Mouse (Mus musculus) kidney, embryonic 16.5 days (tissue): ENCODE measurements around the gene Plxnb2. TPM values are rescaled to one million over a fixed set of nuclear protein-coding genes. Genes with fewer than 3 reads are reported as not detected.

Source experiments
- ATAC-seq: fragments of 200-750 bp; cut with Nextera tagmentation; 2 replicates; pipeline ENCODE4 v1.8.0; 2017; ENCODE audit warnings: moderate TSS enrichment; ENCODE audit not compliant: low FRiP score, low TSS enrichment
- H3K27ac ChIP-seq: fragments of 300-500 bp; sonication (generic); 2 replicates; pipeline ENCODE4 v1.5.1; 2014; ENCODE audit warnings: low read length
- H3K27me3 ChIP-seq: fragments of 300-500 bp; sonication (generic); 2 replicates; pipeline ENCODE4 v1.6.1; 2014; ENCODE audit warnings: low read length, control low read depth, mixed read lengths; ENCODE audit not compliant: insufficient read depth
- H3K36me3 ChIP-seq: fragments of 300-500 bp; sonication (generic); 2 replicates; pipeline ENCODE4 v1.6.1; 2014; ENCODE audit warnings: low read length, control low read depth, mixed read lengths; ENCODE audit not compliant: insufficient read depth
- H3K4me1 ChIP-seq: fragments of 300-500 bp; sonication (generic); 2 replicates; pipeline ENCODE4 v1.6.1; 2014; ENCODE audit warnings: low read length, control low read depth, mixed read lengths; ENCODE audit not compliant: insufficient read depth
- H3K4me2 ChIP-seq: fragments of 300-500 bp; sonication (generic); replicated peaks from 2 replicates; pipeline ENCODE4 v1.6.1; 2014; ENCODE audit warnings: low read depth, low read length
- H3K4me3 ChIP-seq: fragments of 300-500 bp; sonication (generic); 2 replicates; pipeline ENCODE4 v1.5.1; 2014; ENCODE audit warnings: mild to moderate bottlenecking, low read length
- H3K9ac ChIP-seq: fragments of 300-500 bp; sonication (generic); replicated peaks from 2 replicates; pipeline ENCODE4 v1.6.1; 2014; ENCODE audit warnings: low read length
- H3K9me3 ChIP-seq: fragments of 300-500 bp; sonication (generic); 2 replicates; pipeline ENCODE4 v1.6.1; 2016; ENCODE audit warnings: low read length, control low read depth
- WGBS: fragments of 180-500 bp; shearing (Covaris S2); extraction: QIAGEN DNeasy Blood & Tissue Kit; methylation state at CpG from one replicate; pipeline ENCODE4 v1.1.7; 2014; 5-methylcytosine and 5-hydroxymethylcytosine counted together
- polyA plus RNA-seq: library from polyadenylated mRNA; unstranded; fragments of >200 nt; fragmentation: Nextera tagmentation; extraction: Ambion mirVana; gene quantifications from 2 replicates; pipeline ENCODE4 v1.2.1, GENCODE M21; 2015

The Plxnb2 gene
- polyA plus RNA-seq, 1 experiment from 2014 or later: 188 TPM

- no peak for ATAC-seq
- WGBS: 93% methylated on average over 16 of the region's 16 CpGs
- H3K27me3 ChIP-seq: no peaks in the 10 kb centered on the region
- peaks cover 97% of the 10 kb centered on the region for H3K36me3 ChIP-seq
- H3K27ac ChIP-seq: no peak overlapping the region
- H3K4me1 ChIP-seq: peaks cover 7% of the 10 kb centered on the region; the same call in 1 of the 2 replicates
- no peaks in the 10 kb centered on the region for H3K9me3 ChIP-seq
- H3K4me2 ChIP-seq: no peak overlapping the region
- H3K9ac ChIP-seq: no peak overlapping the region
- H3K4me3 ChIP-seq: no peak overlapping the region
These were observed 22.1 kb downstream of the Plxnb2 start for GRCm38 (mm10) chr15:89158516-89158915.

DNA sequence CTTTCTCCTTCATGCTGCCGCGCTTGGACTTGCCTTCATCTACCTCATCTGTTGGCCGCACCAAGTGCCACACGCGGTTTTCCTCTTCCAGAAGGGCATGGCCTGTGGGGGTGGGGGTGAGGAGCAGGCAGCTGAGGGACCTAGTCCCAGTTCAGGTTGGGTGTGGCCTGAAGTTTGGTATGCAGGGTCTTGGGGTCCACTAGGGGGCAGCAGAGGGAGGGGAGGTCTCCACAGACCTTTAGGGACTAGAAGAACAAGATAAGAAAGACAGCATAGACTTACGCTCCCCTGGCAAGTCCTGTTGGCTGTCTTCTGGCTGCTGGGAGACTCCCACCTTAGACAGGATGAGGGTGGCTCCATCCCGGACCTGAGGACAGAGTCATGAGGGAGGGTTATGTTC lies 22.6 kb downstream of the Plxnb2 start:
- peaks cover 91% of the 10 kb centered on the region for H3K36me3 ChIP-seq
- 0 out of 2 replicates have a peak, but pooled peaks have one; percentile 20 for ATAC-seq
- no peak overlapping the region for H3K4me3 ChIP-seq
- no peak overlapping the region for H3K27ac ChIP-seq
- H3K9me3 ChIP-seq: no peaks in the 10 kb centered on the region
- H3K9ac ChIP-seq: no peak overlapping the region
- H3K4me2 ChIP-seq: no peak overlapping the region
- WGBS: 63% methylated on average over 7 of the region's 7 CpGs
- peaks cover 7% of the 10 kb centered on the region; the same call in 1 of the 2 replicates for H3K4me1 ChIP-seq
- H3K27me3 ChIP-seq: no peaks in the 10 kb centered on the region

- peaks cover 4% of the 10 kb centered on the region; the same call in 1 of the 2 replicates for H3K27me3 ChIP-seq
- H3K4me3 ChIP-seq: no peak overlapping the region
- H3K36me3 ChIP-seq: peaks cover 36% of the 10 kb centered on the region
- no peaks in the 10 kb centered on the region for H3K9me3 ChIP-seq
- no peak overlapping the region for H3K4me2 ChIP-seq
- H3K27ac ChIP-seq: no peak overlapping the region
- no peak overlapping the region for H3K9ac ChIP-seq
- peaks cover 24% of the 10 kb centered on the region for H3K4me1 ChIP-seq
- no peak for ATAC-seq
These were observed 28.3 kb downstream of the Plxnb2 start for GRCm38 (mm10) chr15:89152312-89152711.

DNA sequence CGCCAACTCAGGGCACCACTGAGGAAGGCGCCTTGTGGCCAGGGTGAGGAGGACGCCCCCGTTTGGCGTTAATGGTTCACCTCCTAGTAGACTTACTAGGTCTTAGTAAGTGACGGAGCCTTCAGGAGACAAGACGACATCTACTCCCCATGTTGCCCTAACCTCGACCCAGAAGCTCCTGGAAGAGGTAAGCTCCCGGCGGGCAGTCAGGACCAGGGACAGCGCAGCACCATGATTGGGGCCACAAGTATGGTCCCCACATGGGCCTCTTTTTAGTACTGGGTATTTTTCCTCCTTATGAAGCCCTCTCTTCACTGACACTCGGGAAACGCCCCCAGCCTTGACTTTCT lies 30.6 kb downstream of the Plxnb2 start:
- H3K27me3 ChIP-seq: peaks cover 4% of the 10 kb centered on the region; the same call in 1 of the 2 replicates
- WGBS: 2% methylated on average over 13 of the region's 13 CpGs
- no peaks in the 10 kb centered on the region for H3K9me3 ChIP-seq
- H3K4me3 ChIP-seq: peak overlapping the region; percentile 69
- no peak for ATAC-seq
- peaks cover 36% of the 10 kb centered on the region for H3K4me1 ChIP-seq
- peak overlapping the region; percentile 93 for H3K4me2 ChIP-seq
- peaks cover 13% of the 10 kb centered on the region for H3K36me3 ChIP-seq
- no peak overlapping the region for H3K27ac ChIP-seq
- peak overlapping the region; percentile 74; the same call in 1 of the 2 replicates for H3K9ac ChIP-seq

DNA sequence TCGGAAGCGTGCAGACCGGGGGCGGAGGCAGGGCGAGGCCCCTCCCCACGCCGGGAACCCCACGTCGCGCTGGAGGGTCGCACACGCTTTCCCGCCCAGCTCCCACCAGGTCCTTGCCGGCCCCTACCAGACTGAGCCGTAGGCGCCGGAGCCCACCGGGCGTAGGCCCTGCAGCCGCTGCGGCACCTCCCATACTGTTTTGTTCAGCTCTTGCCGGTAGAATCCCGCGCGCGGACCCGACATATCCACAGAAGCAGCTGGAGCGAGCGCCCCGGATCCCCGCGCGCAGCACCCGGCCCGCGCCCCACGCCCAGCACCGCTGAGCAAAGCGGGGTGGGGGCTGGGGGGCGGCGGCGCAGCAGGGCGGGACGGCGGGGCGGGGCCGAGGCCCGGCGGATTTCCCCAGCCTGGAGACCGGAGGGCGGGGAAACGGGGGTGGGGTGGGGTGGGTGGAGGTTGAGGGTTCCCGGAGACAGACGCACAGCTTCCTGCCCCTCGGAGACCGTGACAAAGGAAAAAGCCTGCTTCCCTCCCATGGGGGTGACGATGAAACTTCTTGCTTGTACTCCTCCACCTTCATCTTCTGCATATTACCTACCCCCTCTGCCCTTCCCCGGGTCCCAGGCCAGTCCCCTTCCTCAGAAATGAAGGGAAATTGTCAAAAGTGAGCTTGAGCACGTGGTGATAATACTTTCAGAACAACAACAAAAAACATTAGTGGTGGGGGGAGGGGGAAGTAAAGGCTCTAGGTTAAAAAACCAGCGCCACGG lies 31.1 kb downstream of the Plxnb2 start, which contains the start of gene Mapk11:
Mapk11 (minus strand) TSS at position 358 of the 770 bp plus-strand sequence.
- peak within 1 kb of the TSS; percentile 37; the same call in 1 of the 2 replicates for H3K27ac ChIP-seq
- H3K36me3 ChIP-seq: peaks cover 8% of the 10 kb centered on the region; the same call in 1 of the 2 replicates
- H3K27me3 ChIP-seq: peaks cover 4% of the 10 kb centered on the region; the same call in 1 of the 2 replicates
- H3K4me2 ChIP-seq: peak within 1 kb of the TSS; percentile 93
- no peaks in the 10 kb centered on the region for H3K9me3 ChIP-seq
- peak within 1 kb of the TSS; percentile 69 for H3K4me3 ChIP-seq
- peak; percentile 52 for ATAC-seq
- H3K4me1 ChIP-seq: peaks cover 36% of the 10 kb centered on the region
- WGBS: under 1% methylated on average over 52 of the region's 61 CpGs
- H3K9ac ChIP-seq: peak within 1 kb of the TSS; percentile 74

DNA sequence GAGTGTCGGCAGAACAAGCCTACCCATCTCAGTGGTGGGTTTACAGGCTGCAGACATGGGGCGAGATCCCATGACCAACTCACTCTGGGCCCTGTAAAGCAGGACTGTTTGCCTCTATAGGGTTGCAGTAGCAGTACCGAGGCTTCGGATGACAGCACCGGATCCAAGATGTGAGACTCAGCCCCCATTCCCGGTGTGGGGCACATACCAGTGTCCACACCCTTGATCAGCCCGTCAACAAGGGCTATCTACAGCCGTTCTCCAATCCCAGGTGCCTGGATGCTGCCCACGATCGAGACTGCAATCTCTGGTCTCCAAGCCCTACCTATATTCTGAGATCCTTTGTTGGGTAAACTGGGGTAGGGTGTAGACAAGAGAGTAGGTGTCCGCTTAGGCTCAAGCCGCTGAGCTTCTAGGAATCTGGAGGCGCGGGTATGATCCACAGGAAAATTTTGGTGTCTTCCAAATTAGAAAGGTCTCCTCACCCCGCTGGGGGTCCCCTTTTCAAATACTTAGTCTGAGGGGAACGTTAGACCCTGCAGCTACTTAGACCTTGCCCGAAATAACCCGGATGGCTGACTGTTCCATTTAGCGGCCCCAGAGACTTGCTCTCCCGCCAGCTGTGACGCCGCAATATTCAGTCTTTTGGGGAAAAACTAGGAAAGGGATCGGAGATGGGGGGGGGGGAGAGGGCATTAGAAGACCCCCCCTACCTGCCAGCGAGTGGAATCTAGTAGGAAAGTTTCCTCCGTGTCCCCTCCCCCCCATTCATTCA lies 31.9 kb downstream of the Plxnb2 start:
- Histone ChIP-seq H3K4me2 (peak overlapping the region; percentile 93), H3K9ac (peak overlapping the region; percentile 74), H3K4me3 (peak overlapping the region; percentile 69), H3K36me3 (0 out of 2 replicates have a peak, but pooled peaks cover under 1% of the 10 kb centered on the region), H3K27ac (peak overlapping the region; percentile 37; the same call in 1 of the 2 replicates), H3K4me1 (peaks cover 36% of the 10 kb centered on the region), H3K9me3 (no peaks in the 10 kb centered on the region), H3K27me3 (peaks cover 4% of the 10 kb centered on the region; the same call in 1 of the 2 replicates)
- WGBS: 6% methylated on average over 25 of the region's 25 CpGs
- no peak; the same call in 1 of the 2 replicates for ATAC-seq

DNA sequence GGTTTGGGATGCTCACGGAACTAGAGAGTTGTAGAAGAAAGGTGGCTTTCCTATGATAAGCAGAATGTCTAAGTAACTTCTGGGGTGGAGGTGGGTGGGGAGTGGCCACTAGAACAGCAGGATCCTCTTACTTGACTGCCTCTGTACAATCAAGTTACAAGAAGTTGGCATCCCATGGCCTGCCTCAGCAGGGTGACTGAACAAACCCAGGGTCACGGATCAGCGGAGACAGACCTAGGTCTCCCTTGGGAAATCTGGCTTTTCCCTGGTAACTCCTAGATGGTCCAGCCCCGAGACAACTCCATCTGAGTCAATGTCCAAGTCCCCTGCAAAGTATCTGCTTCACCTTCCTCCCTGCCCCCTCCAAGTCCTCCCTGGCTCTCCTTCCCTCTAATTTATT lies 32.7 kb downstream of the Plxnb2 start:
- 47% methylated on average over 4 of the region's 4 CpGs for WGBS
- Histone ChIP-seq H3K4me1 (peaks cover 36% of the 10 kb centered on the region), H3K27ac (no peak overlapping the region), H3K4me2 (peak overlapping the region; percentile 93), H3K4me3 (no peak overlapping the region), H3K9ac (no peak overlapping the region), H3K36me3 (no peaks in the 10 kb centered on the region), H3K27me3 (peaks cover 4% of the 10 kb centered on the region; the same call in 1 of the 2 replicates), H3K9me3 (no peaks in the 10 kb centered on the region)
- no peak; the same call in 1 of the 2 replicates for ATAC-seq

GRCm38 (mm10) chr15:89147456-89147855 lies 33.1 kb downstream of the Plxnb2 start:
- 22% methylated on average over 10 of the region's 10 CpGs for WGBS
- H3K4me2 ChIP-seq: peak overlapping the region; percentile 71

GRCm38 (mm10) chr15:89147024-89147423 lies 33.6 kb downstream of the Plxnb2 start:
- WGBS: 1% methylated on average over 16 of the region's 16 CpGs
- no peak overlapping the region for H3K27ac ChIP-seq
- no peaks in the 10 kb centered on the region for H3K36me3 ChIP-seq
- peaks cover 39% of the 10 kb centered on the region for H3K4me1 ChIP-seq
- H3K27me3 ChIP-seq: peaks cover 4% of the 10 kb centered on the region; the same call in 1 of the 2 replicates
- H3K4me3 ChIP-seq: peak overlapping the region; percentile 44
- peak overlapping the region; percentile 71 for H3K4me2 ChIP-seq
- peak overlapping the region; percentile 57 for H3K9ac ChIP-seq
- ATAC-seq: no peak
- H3K9me3 ChIP-seq: no peaks in the 10 kb centered on the region

More at GRCm38 (mm10) chr15:89147456-89147855, 33.1 kb downstream of the Plxnb2 start:
- Histone ChIP-seq H3K36me3 (no peaks in the 10 kb centered on the region), H3K9me3 (no peaks in the 10 kb centered on the region), H3K27ac (no peak overlapping the region), H3K4me3 (peak overlapping the region; percentile 44), H3K4me1 (peaks cover 36% of the 10 kb centered on the region), H3K27me3 (peaks cover 4% of the 10 kb centered on the region; the same call in 1 of the 2 replicates), H3K9ac (no peak overlapping the region)
- ATAC-seq: no peak
